In genomic region chr14:75130501-75131318, GRCm38 (mm10) we compare ENCODE assay signal across 8 mouse cellular contexts. TPM values are rescaled to one million over a fixed set of nuclear protein-coding genes. Genes with fewer than 3 reads are reported as not detected.
DNase-seq lines count a peak whose midpoint lies in the region; ATAC-seq and TF ChIP-seq lines count a peak whose summit lies in the region.

Gene Lrrc63 (minus strand): TSS chr14:75130881.
Gene Lcp1 (plus strand): TSS chr14:75131101.

- H3K9me3 ChIP-seq in heart, embryonic 12.5 days (replicated peaks) = no peaks in the 10 kb centered on the region
- no peaks in the 10 kb centered on the region for H3K9me3 ChIP-seq in kidney, embryonic 16.5 days (ENCODE audit: low read length)
- no peaks in the 10 kb centered on the region for H3K9me3 ChIP-seq in liver, embryonic 11.5 days (ENCODE audit: control insufficient read depth, low read length)

- peak within 1 kb of the TSS; percentile 16; the same call in 1 of the 2 replicates for H3K27ac ChIP-seq in heart, embryonic 12.5 days (ENCODE audit: poor library complexity, severe bottlenecking)
- no peak within 1 kb of the TSS for H3K27ac ChIP-seq in kidney, embryonic 16.5 days (ENCODE audit: low read length)
- no peak within 1 kb of the TSS for H3K27ac ChIP-seq in liver, embryonic 11.5 days (ENCODE audit: low read depth, low read length)

- H3K9ac ChIP-seq in heart, embryonic 12.5 days = peak within 1 kb of the TSS; percentile 64
- peak within 1 kb of the TSS; percentile 66 for H3K9ac ChIP-seq in kidney, embryonic 16.5 days (replicated peaks; ENCODE audit: low read length)
- peak within 1 kb of the TSS; percentile 61 for H3K9ac ChIP-seq in liver, embryonic 11.5 days (ENCODE audit: low read depth, low read length)

- no peak within 1 kb of the TSS for H3ac ChIP-seq in myocyte (ENCODE audit: control insufficient read depth, insufficient read length)

- H3K36me3 ChIP-seq in heart, embryonic 12.5 days = no peaks in the 10 kb centered on the region
- no peaks in the 10 kb centered on the region for H3K36me3 ChIP-seq in kidney, embryonic 16.5 days (ENCODE audit: insufficient read depth, low read length)
- no peaks in the 10 kb centered on the region for H3K36me3 ChIP-seq in liver, embryonic 11.5 days (ENCODE audit: control insufficient read depth, insufficient read depth, low read length)
- no peaks in the 10 kb centered on the region for H3K36me3 ChIP-seq in myocyte (ENCODE audit: control insufficient read depth, insufficient read depth)

- no peak for TF ChIP-seq POLR2A in myocyte (IDR thresholded peaks at IDR 0.05; ENCODE audit: insufficient read length, low read depth)

- H3K4me3 ChIP-seq in heart, embryonic 12.5 days = peak within 1 kb of the TSS; percentile 58
- H3K4me3 ChIP-seq in kidney, embryonic 16.5 days (ENCODE audit: low read length) = peak within 1 kb of the TSS; percentile 69
- peak within 1 kb of the TSS; percentile 73 for H3K4me3 ChIP-seq in liver, embryonic 11.5 days (ENCODE audit: low read depth, low read length)
- H3K4me3 ChIP-seq in myocyte = no peak within 1 kb of the TSS

- no peaks in the 10 kb centered on the region for H3K4me1 ChIP-seq in heart, embryonic 12.5 days (replicated peaks)
- H3K4me1 ChIP-seq in kidney, embryonic 16.5 days (ENCODE audit: insufficient read depth, low read length) = 0 out of 2 replicates have a peak, but pooled peaks cover 6% of the 10 kb centered on the region
- no peaks in the 10 kb centered on the region for H3K4me1 ChIP-seq in liver, embryonic 11.5 days (replicated peaks; ENCODE audit: control insufficient read depth, insufficient read depth, low read length)

- peak within 1 kb of the TSS; percentile 91 for H3K4me2 ChIP-seq in heart, embryonic 12.5 days
- peak within 1 kb of the TSS; percentile 95 for H3K4me2 ChIP-seq in kidney, embryonic 16.5 days (replicated peaks; ENCODE audit: low read depth, low read length)
- peak within 1 kb of the TSS; percentile 89 for H3K4me2 ChIP-seq in liver, embryonic 11.5 days
- peak within 1 kb of the TSS; percentile 34 for H3K4me2 ChIP-seq in myocyte (ENCODE audit: low read depth)

- ATAC-seq in erythroblast, adult 5-6 weeks (replicated peaks; ENCODE audit: low FRiP score, poor library complexity, severe bottlenecking) = peak; percentile 94
- ATAC-seq in heart, embryonic 12.5 days (ENCODE audit: insufficient number of reproducible peaks, low FRiP score) = peak; percentile 97
- peak; percentile 94 for ATAC-seq in kidney, embryonic 16.5 days (ENCODE audit: low FRiP score, low TSS enrichment)
- peak; percentile 93 for ATAC-seq in liver, embryonic 11.5 days (replicated peaks; ENCODE audit: low FRiP score)

- H3K79me2 ChIP-seq in myocyte (ENCODE audit: control insufficient read depth, insufficient read depth) = no peaks in the 10 kb centered on the region

- H3K27me3 ChIP-seq in heart, embryonic 12.5 days (replicated peaks) = no peaks in the 10 kb centered on the region
- no peaks in the 10 kb centered on the region for H3K27me3 ChIP-seq in kidney, embryonic 16.5 days (ENCODE audit: insufficient read depth, low read length)
- H3K27me3 ChIP-seq in liver, embryonic 11.5 days (replicated peaks; ENCODE audit: control insufficient read depth, insufficient read depth, low read length) = no peaks in the 10 kb centered on the region
- peaks cover 13% of the 10 kb centered on the region for H3K27me3 ChIP-seq in myocyte (ENCODE audit: control insufficient read depth, insufficient read depth, insufficient read length)

- 1% methylated on average over 40 of the region's 42 CpGs for WGBS in heart, embryonic 12.5 days
- under 1% methylated on average over 40 of the region's 42 CpGs for WGBS in kidney, embryonic 16.5 days
- WGBS in liver, embryonic 11.5 days = 1% methylated on average over 42 of the region's 42 CpGs

- peak; percentile 87 for DNase-seq in 416B (ENCODE audit: low read depth)
- DNase-seq in brain, adult 2 months (ENCODE audit: low read depth, low spot score) = peak; percentile 78
- DNase-seq in liver, embryonic 11.5 days (ENCODE audit: low spot score) = peak; percentile 85
- DNase-seq in spleen, postnatal 4 days (ENCODE audit: low spot score in 2 of 2) = peak; percentile 86 to 92

TF ChIP-seq in myocyte, 11 proteins besides CTCF, POLR2A, EP300 and RAD21:
- no peak for TF ChIP-seq TCF12 (IDR thresholded peaks at IDR 0.05; ENCODE audit: insufficient read depth, poor library complexity, severe bottlenecking)
- TF ChIP-seq MYOG (IDR thresholded peaks at IDR 0.05; ENCODE audit: control insufficient read depth in 1 of 3, insufficient read depth in 1 of 3, insufficient read length in 2 of 3, low read depth in 2 of 3) = no peak
- no peak for TF ChIP-seq MYOD1 (IDR thresholded peaks at IDR 0.05; ENCODE audit: control insufficient read depth in 1 of 3, insufficient read length in 2 of 3, low read depth in 2 of 3)
- TF ChIP-seq TCF3 (IDR thresholded peaks at IDR 0.05; ENCODE audit: insufficient read length, low read depth) = no peak
- TF ChIP-seq USF1 (IDR thresholded peaks at IDR 0.05; ENCODE audit: low read depth) = no peak
- no peak for TF ChIP-seq POLR2AphosphoS2 (IDR thresholded peaks at IDR 0.05; ENCODE audit: insufficient read length, low read depth)
- no peak for TF ChIP-seq MAX (IDR thresholded peaks at IDR 0.05; ENCODE audit: low read depth)
- no peak for TF ChIP-seq CEBPB (IDR thresholded peaks at IDR 0.05; ENCODE audit: insufficient read depth, poor library complexity, severe bottlenecking)
- TF ChIP-seq SRF (IDR thresholded peaks at IDR 0.05; ENCODE audit: control insufficient read depth, insufficient read length, low read depth) = no peak
- TF ChIP-seq REST (IDR thresholded peaks at IDR 0.05; ENCODE audit: insufficient read depth, insufficient read length) = no peak
- no peak for TF ChIP-seq E2F4 (IDR thresholded peaks at IDR 0.05; ENCODE audit: insufficient read depth)

RNA-seq across cellular contexts. Expression of gene Lrrc63, which starts in this region (rescaled TPM):
- total RNA-seq in erythroblast, adult 5-6 weeks (2015; ENCODE audit: low replicate concordance) = not detected in 2 replicates
- total RNA-seq in erythroblast, adult 5-6 weeks (2017; ENCODE audit: low replicate concordance) = 0.42 TPM in 1 of 2 replicates, not detected in the other
- polyA plus RNA-seq in heart, embryonic 12.5 days (2016; fragmentation: Nextera tagmentation; extraction: Ambion mirVana) = not detected in 2 replicates
- polyA plus RNA-seq in kidney, embryonic 16.5 days (2015; fragmentation: Nextera tagmentation; extraction: Ambion mirVana) = not detected in 2 replicates
- polyA plus RNA-seq in liver, embryonic 11.5 days (2014; fragmentation: Nextera tagmentation; extraction: Ambion mirVana) = 0.06 TPM in 1 of 2 replicates, not detected in the other
- polyA plus RNA-seq in myocyte (2012; fragmentation: generic; extraction: Trizol) = not detected

RNA-seq across cellular contexts. Expression of gene Lcp1, which starts in this region (rescaled TPM):
- 249 and 278 TPM in 2 replicates for total RNA-seq in erythroblast, adult 5-6 weeks (2015; ENCODE audit: low replicate concordance)
- 130 and 135 TPM in 2 replicates for total RNA-seq in erythroblast, adult 5-6 weeks (2017; ENCODE audit: low replicate concordance)
- 36.1 and 37.2 TPM in 2 replicates for polyA plus RNA-seq in heart, embryonic 12.5 days (2016; fragmentation: Nextera tagmentation; extraction: Ambion mirVana)
- polyA plus RNA-seq in kidney, embryonic 16.5 days (2015; fragmentation: Nextera tagmentation; extraction: Ambion mirVana) = 20.6 and 23.4 TPM in 2 replicates
- polyA plus RNA-seq in liver, embryonic 11.5 days (2014; fragmentation: Nextera tagmentation; extraction: Ambion mirVana) = 44.3 and 50.4 TPM in 2 replicates
- not detected for polyA plus RNA-seq in myocyte (2012; fragmentation: generic; extraction: Trizol)

Comparison
In these comparisons a context has a peak if more than half of its experiments do, and no peak if none do; other contexts are left out.
1. RNA of gene Lcp1 (polyA plus RNA-seq): 44.3 to 50.4 TPM in liver, embryonic 11.5 days, 36.1 to 37.2 TPM in heart, embryonic 12.5 days and 20.6 to 23.4 TPM in kidney, embryonic 16.5 days; not detected in myocyte (single experiment); every median in the first group is over 10 times any median in the second.
2. H3K4me2 ChIP-seq: peak in every context shown above with its lines; median percentile 95 in kidney, embryonic 16.5 days; 91 in heart, embryonic 12.5 days; 89 in liver, embryonic 11.5 days; 34 in myocyte.
3. Peak in every context shown above with its lines, with median percentiles within 50 percentile points of each other: DNase-seq, ATAC-seq and H3K9ac ChIP-seq.